Mouse (Mus musculus) thymus, adult 2 months (tissue): Measurements from ENCODE around the gene Homer2. TPM values are rescaled to one million over a fixed set of nuclear protein-coding genes. Genes with fewer than 3 reads are reported as not detected.

ENCODE experiments used
- DNase-seq: peaks from one replicate; pipeline ENCODE4 v3.0.0; 2021
- H3K27ac ChIP-seq: fragments of 200-500 bp; 2 replicates; pipeline ENCODE4 v1.5.1; 2012; ENCODE audit warnings: low read length, control low read depth; ENCODE audit not compliant: control insufficient read depth, insufficient read depth
- H3K27me3 ChIP-seq: fragments of 200-500 bp; 2 replicates; pipeline ENCODE4 v1.6.1; 2012; ENCODE audit warnings: mild to moderate bottlenecking, low read length, moderate library complexity, mixed read lengths; ENCODE audit not compliant: control insufficient read depth, insufficient read depth
- H3K36me3 ChIP-seq: fragments of 200-500 bp; 2 replicates; pipeline ENCODE4 v1.6.1; 2012; ENCODE audit warnings: mild to moderate bottlenecking, low read length, moderate library complexity; ENCODE audit not compliant: control insufficient read depth, insufficient read depth
- H3K4me1 ChIP-seq: fragments of 200-500 bp; replicated peaks from 2 replicates; pipeline ENCODE4 v1.6.1; 2012; ENCODE audit warnings: low read length; ENCODE audit not compliant: control insufficient read depth, insufficient read depth
- H3K4me3 ChIP-seq: fragments of 200-500 bp; 2 replicates; pipeline ENCODE4 v1.5.1; 2012; ENCODE audit warnings: mild to moderate bottlenecking, low read length, control low read depth, moderate library complexity; ENCODE audit not compliant: control insufficient read depth, insufficient read depth
- CTCF ChIP-seq: fragments of 200-500 bp; IDR thresholded peaks from 2 replicates; pipeline ENCODE4 v1.5.1; 2012; ENCODE audit warnings: mild to moderate bottlenecking, control low read depth, low read length, moderate library complexity, borderline replicate concordance; ENCODE audit not compliant: control insufficient read depth, poor library complexity, insufficient read depth; ENCODE audit errors: extremely low read depth
- POLR2A ChIP-seq: fragments of 200-500 bp; IDR thresholded peaks from 2 replicates; pipeline ENCODE4 v1.6.1; 2012; ENCODE audit warnings: mild to moderate bottlenecking, low read length, control low read depth, moderate library complexity; ENCODE audit not compliant: control insufficient read depth, poor library complexity, insufficient read depth; ENCODE audit errors: extremely low read depth
- WGBS: fragments of 180-500 bp; shearing (Covaris S2); methylation state at CpG from one replicate; pipeline ENCODE4 v1.1.7; 2018; 5-methylcytosine and 5-hydroxymethylcytosine counted together
- polyA plus RNA-seq: library from polyadenylated mRNA; depleted of rRNA; stranded (reverse); fragments of >200 nt; gene quantifications from 2 replicates; pipeline ENCODE4 v1.2.3, GENCODE M21; 2012

Homer2 gene
- polyA plus RNA-seq, 1 experiment: 2.4 TPM

GRCm38 (mm10) chr7:81567396-81567795 lies 139.9 kb downstream of the Homer2 start:
- TF ChIP-seq POLR2A (no peak), CTCF (no peak)
- whole genome bisulfite sequencing: 96% methylated on average over 5 of the region's 5 CpGs
- Histone ChIP-seq H3K4me1 (peaks cover 4% of the 10 kb centered on the region), H3K27me3 (no peaks in the 10 kb centered on the region), H3K27ac (no peak overlapping the region), H3K4me3 (no peak overlapping the region), H3K36me3 (no peaks in the 10 kb centered on the region)
- DNase-seq: no peak

- Histone ChIP-seq H3K36me3 (no peaks in the 10 kb centered on the region), H3K4me3 (no peak within 1 kb of the TSS), H3K27me3 (no peaks in the 10 kb centered on the region), H3K4me1 (peaks cover 1% of the 10 kb centered on the region; the same call in 1 of the 2 replicates), H3K27ac (no peak within 1 kb of the TSS)
- no peak for TF ChIP-seq CTCF
- no peak for DNase-seq
- WGBS: 97% methylated on average over 9 of the region's 9 CpGs
Measured at GRCm38 (mm10) chr7:81566892-81567291, 140.4 kb downstream of the Homer2 start, which contains the start of gene Fsd2. Fsd2 (minus strand) TSS chr7:81566944.

GRCm38 (mm10) chr7:81566332-81566731 lies 141.0 kb downstream of the Homer2 start:
- Histone ChIP-seq H3K4me3 (no peak overlapping the region), H3K4me1 (no peaks in the 10 kb centered on the region), H3K27ac (no peak overlapping the region), H3K36me3 (no peaks in the 10 kb centered on the region), H3K27me3 (no peaks in the 10 kb centered on the region)
- DNase-seq: no peak
- 97% methylated on average over 4 of the region's 4 CpGs for WGBS
- TF ChIP-seq POLR2A (no peak), CTCF (no peak)

- H3K27me3 ChIP-seq: no peaks in the 10 kb centered on the region
- no peak for DNase-seq
- 91% methylated on average over 7 of the region's 7 CpGs for WGBS
- no peak overlapping the region for H3K4me3 ChIP-seq
- no peaks in the 10 kb centered on the region for H3K36me3 ChIP-seq
- no peaks in the 10 kb centered on the region for H3K4me1 ChIP-seq
- TF ChIP-seq POLR2A (no peak), CTCF (no peak)
- no peak overlapping the region for H3K27ac ChIP-seq
Measured at GRCm38 (mm10) chr7:81565381-81566055, 141.8 kb downstream of the Homer2 start.

GRCm38 (mm10) chr7:81564766-81565165 lies 142.6 kb downstream of the Homer2 start:
- DNase-seq: no peak
- Histone ChIP-seq H3K4me1 (no peaks in the 10 kb centered on the region), H3K27me3 (no peaks in the 10 kb centered on the region), H3K36me3 (no peaks in the 10 kb centered on the region), H3K4me3 (no peak overlapping the region), H3K27ac (no peak overlapping the region)
- 89% methylated on average over 7 of the region's 7 CpGs for WGBS
- no peak for TF ChIP-seq CTCF
- no peak for TF ChIP-seq POLR2A

- DNase-seq: no peak
- Histone ChIP-seq H3K4me3 (no peak overlapping the region), H3K36me3 (no peaks in the 10 kb centered on the region), H3K4me1 (no peaks in the 10 kb centered on the region), H3K27me3 (no peaks in the 10 kb centered on the region), H3K27ac (no peak overlapping the region)
- 88% methylated on average over 4 of the region's 4 CpGs for WGBS
- no peak for TF ChIP-seq CTCF
- TF ChIP-seq POLR2A: no peak
Measured at GRCm38 (mm10) chr7:81563506-81564015, 143.8 kb downstream of the Homer2 start.

- Histone ChIP-seq H3K36me3 (no peaks in the 10 kb centered on the region), H3K27me3 (no peaks in the 10 kb centered on the region), H3K27ac (no peak overlapping the region), H3K4me3 (no peak overlapping the region), H3K4me1 (no peaks in the 10 kb centered on the region)
- TF ChIP-seq CTCF (no peak), POLR2A (no peak)
- no peak for DNase-seq
- 81% methylated on average over 5 of the region's 5 CpGs for WGBS
Measured at GRCm38 (mm10) chr7:81561211-81561610, 146.1 kb downstream of the Homer2 start.
